Mouse (Mus musculus) kidney, embryonic 14.5 days (tissue): ENCODE data around the gene Arhgap5. TPM values are rescaled to one million over a fixed set of nuclear protein-coding genes. Genes with fewer than 3 reads are reported as not detected.
A peak's percentile ranks its signal among the peaks of the same experiment; 100 is the strongest.
"Not testable (repeated sequence)": the region's sequence is repeated elsewhere in the genome, so short reads cannot be mapped to it uniquely, and the experiment has no call there.

Experiments
- ATAC-seq: fragments of 200-750 bp; cut with Nextera tagmentation; 2 replicates; pipeline ENCODE4 v1.8.0; 2017; ENCODE audit warnings: moderate number of reproducible peaks, mild to moderate bottlenecking, moderate TSS enrichment, moderate library complexity; ENCODE audit not compliant: low FRiP score, low TSS enrichment
- H3K27ac ChIP-seq: fragments of 300-500 bp; sonication (generic); 2 replicates; pipeline ENCODE4 v1.5.1; 2014; ENCODE audit warnings: low read depth, mild to moderate bottlenecking, low read length, moderate library complexity, mixed read lengths
- H3K27me3 ChIP-seq: fragments of 300-500 bp; sonication (generic); 2 replicates; pipeline ENCODE4 v1.6.1; 2014; ENCODE audit warnings: mild to moderate bottlenecking, low read length; ENCODE audit not compliant: control insufficient read depth, insufficient read depth
- H3K36me3 ChIP-seq: fragments of 300-500 bp; sonication (generic); 2 replicates; pipeline ENCODE4 v1.6.1; 2014; ENCODE audit warnings: low read length, mixed read lengths; ENCODE audit not compliant: control insufficient read depth, insufficient read depth
- H3K4me1 ChIP-seq: fragments of 300-500 bp; sonication (generic); 2 replicates; pipeline ENCODE4 v1.6.1; 2014; ENCODE audit warnings: low read length, mixed read lengths; ENCODE audit not compliant: control insufficient read depth, insufficient read depth
- H3K4me2 ChIP-seq: fragments of 300-500 bp; sonication (generic); replicated peaks from 2 replicates; pipeline ENCODE4 v1.6.1; 2014; ENCODE audit warnings: low read depth, mild to moderate bottlenecking, low read length
- H3K4me3 ChIP-seq: fragments of 300-500 bp; sonication (generic); 2 replicates; pipeline ENCODE4 v1.5.1; 2014; ENCODE audit warnings: mild to moderate bottlenecking, low read length
- H3K9ac ChIP-seq: fragments of 300-500 bp; sonication (generic); 2 replicates; pipeline ENCODE4 v1.6.1; 2014; ENCODE audit warnings: low read depth, mild to moderate bottlenecking, low read length, moderate library complexity
- H3K9me3 ChIP-seq: fragments of 300-500 bp; sonication (generic); 2 replicates; pipeline ENCODE4 v1.6.1; 2016; ENCODE audit warnings: low read length; ENCODE audit not compliant: control insufficient read depth
- WGBS: fragments of 180-500 bp; shearing (Covaris S2); extraction: QIAGEN DNeasy Blood & Tissue Kit; methylation state at CpG from one replicate; pipeline ENCODE4 v1.1.7; 2014; 5-methylcytosine and 5-hydroxymethylcytosine counted together
- polyA plus RNA-seq: library from polyadenylated mRNA; unstranded; fragments of >200 nt; fragmentation: Nextera tagmentation; extraction: Ambion mirVana; gene quantifications from 2 replicates; pipeline ENCODE4 v1.2.1, GENCODE M21; 2014

Arhgap5 gene
- polyA plus RNA-seq, 1 experiment from 2014 or later: 56.3 TPM

GRCm38 (mm10) chr12:52573371-52573770 is 69.6 kb downstream of the Arhgap5 start:
- no peak overlapping the region for H3K4me2 ChIP-seq
- H3K4me1 ChIP-seq: no peaks in the 10 kb centered on the region
- no peak overlapping the region for H3K27ac ChIP-seq
- H3K36me3 ChIP-seq: no peaks in the 10 kb centered on the region
- no peak overlapping the region for H3K4me3 ChIP-seq
- no peak overlapping the region for H3K9ac ChIP-seq
- 89% methylated on average over 2 of the region's 2 CpGs for WGBS
- no peaks in the 10 kb centered on the region for H3K9me3 ChIP-seq
- no peak for ATAC-seq
- no peaks in the 10 kb centered on the region for H3K27me3 ChIP-seq

GRCm38 (mm10) chr12:52586466-52586865 is 82.7 kb downstream of the Arhgap5 start:
- WGBS: 75% methylated on average over 2 of the region's 2 CpGs
- not testable (repeated sequence) for H3K4me1 ChIP-seq, H3K9me3 ChIP-seq, H3K9ac ChIP-seq, H3K27ac ChIP-seq, H3K4me2 ChIP-seq, H3K27me3 ChIP-seq, H3K4me3 ChIP-seq, H3K36me3 ChIP-seq, ATAC-seq

GRCm38 (mm10) chr12:52587473-52588010 is 83.8 kb downstream of the Arhgap5 start:
- Histone ChIP-seq H3K4me1 (no peaks in the 10 kb centered on the region), H3K9me3 (no peaks in the 10 kb centered on the region; the same call in 1 of the 2 replicates), H3K9ac (no peak overlapping the region), H3K27me3 (no peaks in the 10 kb centered on the region), H3K27ac (no peak overlapping the region), H3K4me2 (no peak overlapping the region), H3K4me3 (no peak overlapping the region), H3K36me3 (no peaks in the 10 kb centered on the region)
- 51% methylated on average over 2 of the region's 2 CpGs for WGBS
- ATAC-seq: no peak

- Histone ChIP-seq H3K9me3 (peaks cover 2% of the 10 kb centered on the region; the same call in 1 of the 2 replicates), H3K36me3 (no peaks in the 10 kb centered on the region), H3K4me3 (no peak overlapping the region), H3K4me1 (no peaks in the 10 kb centered on the region), H3K9ac (no peak overlapping the region), H3K4me2 (no peak overlapping the region), H3K27me3 (no peaks in the 10 kb centered on the region), H3K27ac (no peak overlapping the region)
- no peak for ATAC-seq
- 87% methylated on average over 7 of the region's 7 CpGs for WGBS
These were observed 91.8 kb downstream of the Arhgap5 start for GRCm38 (mm10) chr12:52595389-52596185.

GRCm38 (mm10) chr12:52602471-52602870 is 98.7 kb downstream of the Arhgap5 start:
- H3K4me2 ChIP-seq: peak overlapping the region; percentile 65
- no peak overlapping the region for H3K27ac ChIP-seq
- 0 out of 2 replicates have a peak, but pooled peaks cover 2% of the 10 kb centered on the region for H3K9me3 ChIP-seq
- H3K9ac ChIP-seq: peak overlapping the region; percentile 74
- WGBS: 29% methylated on average over 2 of the region's 2 CpGs
- H3K4me1 ChIP-seq: 0 out of 2 replicates have a peak, but pooled peaks cover 3% of the 10 kb centered on the region
- no peaks in the 10 kb centered on the region for H3K36me3 ChIP-seq
- no peak for ATAC-seq
- H3K27me3 ChIP-seq: no peaks in the 10 kb centered on the region
- H3K4me3 ChIP-seq: peak overlapping the region; percentile 91

GRCm38 (mm10) chr12:52602883-52603694 is 99.3 kb downstream of the Arhgap5 start:
- Histone ChIP-seq H3K4me1 (0 out of 2 replicates have a peak, but pooled peaks cover 3% of the 10 kb centered on the region), H3K4me2 (peak overlapping the region; percentile 65), H3K27me3 (no peaks in the 10 kb centered on the region), H3K9ac (peak overlapping the region; percentile 74), H3K9me3 (0 out of 2 replicates have a peak, but pooled peaks cover 2% of the 10 kb centered on the region), H3K27ac (peak overlapping the region; percentile 85), H3K36me3 (no peaks in the 10 kb centered on the region), H3K4me3 (peak overlapping the region; percentile 91)
- ATAC-seq: peak; percentile 92
- WGBS: under 1% methylated on average over 35 of the region's 35 CpGs

- Histone ChIP-seq H3K9ac (peak overlapping the region; percentile 77), H3K9me3 (no peaks in the 10 kb centered on the region), H3K4me2 (peak overlapping the region; percentile 65), H3K27me3 (no peaks in the 10 kb centered on the region), H3K4me3 (peak overlapping the region; percentile 91), H3K27ac (peak overlapping the region; percentile 85), H3K36me3 (no peaks in the 10 kb centered on the region), H3K4me1 (0 out of 2 replicates have a peak, but pooled peaks cover 3% of the 10 kb centered on the region)
- ATAC-seq: peak; percentile 83
- WGBS: under 1% methylated on average over 21 of the region's 21 CpGs
These were observed 100.0 kb downstream of the Arhgap5 start for GRCm38 (mm10) chr12:52603695-52604255.

- Histone ChIP-seq H3K27ac (peak overlapping the region; percentile 78), H3K9ac (peak overlapping the region; percentile 77), H3K36me3 (no peaks in the 10 kb centered on the region), H3K4me2 (peak overlapping the region; percentile 65), H3K4me1 (0 out of 2 replicates have a peak, but pooled peaks cover 3% of the 10 kb centered on the region), H3K4me3 (peak overlapping the region; percentile 91), H3K9me3 (no peaks in the 10 kb centered on the region), H3K27me3 (no peaks in the 10 kb centered on the region)
- under 1% methylated on average over 33 of the region's 33 CpGs for WGBS
- peak; percentile 91 for ATAC-seq
These were observed 100.7 kb downstream of the Arhgap5 start for GRCm38 (mm10) chr12:52604256-52604991.
